Mouse (Mus musculus) embryo, embryonic 10.5 days (tissue): ENCODE results near the gene Dcbld2.
A peak's percentile ranks its signal among the peaks of the same experiment; 100 is the strongest.

Experiments used
- DNase-seq: peaks from one replicate; pipeline ENCODE4 v3.0.0-alpha.2; 2015; ENCODE audit warnings: low spot score

The Dcbld2 gene

DNA sequence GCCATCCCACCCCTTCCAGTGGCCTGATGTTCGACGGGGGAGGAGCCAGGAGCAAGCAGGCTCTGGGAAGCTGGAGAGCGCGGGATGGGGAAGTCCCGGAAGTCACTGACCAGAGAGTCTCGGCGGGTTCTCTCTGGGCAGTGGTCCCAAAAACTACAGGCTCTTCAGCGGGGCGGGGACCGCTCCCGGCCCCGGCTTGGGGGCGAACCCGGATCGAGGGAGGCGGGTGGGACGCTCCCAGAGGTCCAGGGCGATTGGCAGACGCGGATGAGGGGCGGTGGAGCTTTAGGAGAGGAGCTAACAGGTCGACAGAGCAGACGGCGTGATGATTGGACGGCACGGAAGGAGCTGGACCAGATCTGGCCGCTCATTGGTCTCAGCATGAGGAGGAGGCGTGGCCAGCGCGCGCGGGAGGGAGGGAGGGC is at the start of gene Dcbld2:
TSS of gene Dcbld2 (plus strand) at position 382 of the 425 bp plus-strand sequence.
- peak; percentile 98 for DNase-seq

DNA sequence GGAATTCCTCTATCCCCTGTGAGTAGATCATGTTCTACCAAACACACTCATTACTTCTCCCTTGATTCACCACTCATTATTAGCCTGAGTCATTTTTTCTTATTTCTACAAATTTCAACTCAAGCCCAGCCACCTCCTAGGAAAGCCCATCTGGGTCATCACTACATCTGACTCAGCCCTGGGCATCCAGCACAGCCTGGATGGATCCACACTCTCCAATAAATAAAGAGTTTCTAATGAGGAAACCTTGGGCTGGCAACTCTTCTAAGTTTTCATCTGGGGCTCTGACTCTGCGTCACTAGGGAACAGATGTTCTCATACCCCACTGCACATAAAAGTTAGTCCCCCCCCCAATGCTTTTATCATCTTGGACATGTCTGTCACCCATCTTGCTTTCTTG is 31.1 kb upstream of the Dcbld2 start:
- no peak for DNase-seq

DNA sequence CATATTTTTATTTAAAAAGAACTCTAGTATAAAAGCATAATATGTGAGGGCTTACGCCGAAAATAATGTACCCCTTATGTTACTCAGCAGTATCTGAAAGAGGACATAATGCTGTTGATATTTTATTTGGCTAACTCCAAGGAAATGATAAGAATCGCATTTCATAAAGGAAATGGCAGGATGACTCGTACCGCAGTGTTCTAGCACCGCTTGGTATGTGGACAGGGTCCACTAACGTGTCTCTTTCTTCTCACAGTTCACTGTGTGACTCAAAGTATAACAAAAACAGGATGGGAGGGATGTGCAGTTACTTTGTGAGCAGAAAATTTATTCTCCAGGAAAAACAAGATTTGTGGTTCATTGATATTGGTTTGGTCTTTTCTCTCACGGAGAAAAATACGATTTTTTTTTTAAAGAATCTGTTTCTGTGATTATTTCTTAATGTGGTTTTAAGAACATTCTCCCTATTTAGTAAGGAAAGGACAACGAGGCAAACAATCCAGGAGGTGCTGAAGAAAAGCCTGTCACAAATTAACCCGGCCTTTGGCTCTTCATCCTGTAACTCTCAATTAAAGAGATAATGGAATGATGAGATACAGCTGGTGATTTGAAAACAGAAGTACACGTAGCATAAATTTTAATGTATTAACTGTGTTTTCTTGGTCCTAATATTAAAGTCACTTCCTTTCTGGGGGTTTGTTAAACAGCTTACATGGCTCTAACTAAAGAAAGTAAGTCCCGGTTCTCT is 30.3 kb upstream of the Dcbld2 start:
- no peak for DNase-seq

DNA sequence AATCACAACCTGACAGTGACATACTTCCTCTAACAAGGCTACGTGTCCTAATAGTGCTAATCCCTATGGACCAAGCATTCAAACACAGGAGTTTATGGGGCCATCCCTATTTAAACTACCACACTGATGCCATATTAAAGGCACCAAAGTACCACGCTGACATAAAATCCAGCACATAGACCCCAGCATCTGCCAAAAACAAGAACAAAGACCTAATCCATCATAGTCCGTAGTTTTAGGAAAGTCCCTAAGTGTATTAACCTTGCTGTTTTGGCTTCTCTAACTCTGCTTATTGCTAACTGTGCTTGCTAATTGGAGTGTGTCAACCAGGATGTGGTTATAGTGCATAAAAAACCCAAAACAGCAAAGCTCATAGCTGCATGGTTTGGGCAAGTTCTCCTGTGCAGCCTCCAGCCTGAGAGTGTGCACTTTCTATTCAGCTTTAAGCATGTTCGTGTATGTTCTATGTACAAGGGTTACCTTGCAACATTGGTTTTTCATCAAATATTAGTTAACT is 21.9 kb upstream of the Dcbld2 start:
- DNase-seq = no peak

DNA sequence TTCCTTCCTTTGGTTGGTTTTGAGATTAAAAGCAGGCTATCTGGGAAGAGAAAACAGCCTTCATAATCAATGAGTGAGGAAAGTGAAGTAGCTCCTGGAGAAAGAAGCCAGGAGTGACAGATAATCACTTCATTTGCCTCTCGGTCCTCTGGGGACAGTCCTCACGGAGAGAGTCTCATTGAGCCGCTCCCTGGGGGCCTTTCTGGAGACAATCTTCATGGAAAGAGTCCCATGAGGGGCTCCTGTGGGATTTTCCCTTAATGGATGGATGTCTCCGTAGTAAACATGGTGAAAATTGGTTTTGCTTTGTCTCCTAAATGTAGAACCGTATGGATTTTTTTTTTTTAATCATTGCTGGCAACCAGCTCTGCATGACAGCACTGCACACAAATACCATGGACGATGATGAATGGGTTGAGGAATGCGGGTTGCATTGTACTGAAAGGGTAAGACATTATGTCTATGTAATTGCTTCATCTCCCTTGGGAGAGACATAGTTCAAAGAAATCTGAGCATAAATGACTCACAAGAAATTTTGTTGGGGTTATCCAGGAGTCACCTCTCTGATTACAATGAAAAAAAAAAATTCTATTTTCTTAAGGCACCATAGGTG is 19.0 kb upstream of the Dcbld2 start:
- no peak for DNase-seq

DNA sequence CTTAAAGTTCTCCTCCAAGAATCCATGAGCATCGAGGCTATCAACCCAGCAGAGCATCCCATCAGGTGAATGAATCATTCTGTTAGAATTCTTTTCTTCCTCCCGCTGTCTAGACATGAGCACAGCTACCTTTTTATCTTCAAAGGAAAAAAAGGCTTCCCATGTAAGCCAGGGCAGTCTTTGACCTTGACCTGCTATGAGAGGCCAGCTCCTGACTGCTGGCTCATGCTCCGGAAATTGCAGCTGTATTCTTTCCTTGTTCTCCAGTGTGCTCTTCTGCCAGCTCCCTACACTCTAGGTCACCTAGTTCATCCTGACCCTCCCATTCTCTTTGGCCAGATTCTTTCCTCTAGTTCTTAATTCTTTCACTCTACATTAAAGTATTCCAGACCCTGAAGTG is 15.2 kb upstream of the Dcbld2 start:
- DNase-seq = no peak

DNA sequence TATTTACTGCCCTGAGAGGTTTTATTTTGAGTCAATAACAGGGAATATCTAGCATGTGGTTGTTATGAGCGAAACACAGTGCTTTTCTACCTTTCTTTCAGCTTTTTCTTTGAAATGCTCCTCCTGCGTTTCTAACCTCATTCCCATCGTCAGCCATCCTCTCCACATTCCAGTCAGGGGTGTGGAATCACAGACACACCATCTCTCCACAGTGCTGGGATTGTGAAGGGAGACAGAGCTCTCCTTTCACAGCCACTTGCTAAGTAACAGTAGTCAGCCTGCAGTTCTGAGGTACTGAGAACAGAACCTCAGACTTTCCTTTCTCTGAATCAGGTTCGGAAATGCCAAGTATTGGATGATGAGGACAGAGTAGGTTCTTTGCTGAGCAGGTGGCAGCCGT is 14.1 kb upstream of the Dcbld2 start:
- no peak for DNase-seq

DNA sequence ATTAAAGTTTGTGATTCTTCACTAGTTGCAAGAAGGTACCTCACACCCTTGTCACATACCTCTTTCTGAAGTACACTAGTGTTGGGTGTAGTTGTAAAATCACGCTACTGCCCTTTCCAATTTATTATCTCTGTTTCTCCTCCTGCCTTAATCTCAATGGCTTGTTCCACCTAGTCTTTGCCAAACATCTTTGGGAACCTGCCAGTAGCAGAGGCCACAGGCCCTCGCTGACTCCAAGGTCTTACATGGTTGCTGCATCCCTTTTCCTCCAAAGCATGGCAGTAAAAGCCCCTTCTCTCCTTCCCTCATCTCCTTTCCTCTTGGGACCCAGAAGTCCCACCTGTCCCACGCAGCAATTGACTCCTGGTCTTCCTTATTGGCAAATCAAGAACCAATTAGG is 9.6 kb upstream of the Dcbld2 start:
- DNase-seq = no peak

DNA sequence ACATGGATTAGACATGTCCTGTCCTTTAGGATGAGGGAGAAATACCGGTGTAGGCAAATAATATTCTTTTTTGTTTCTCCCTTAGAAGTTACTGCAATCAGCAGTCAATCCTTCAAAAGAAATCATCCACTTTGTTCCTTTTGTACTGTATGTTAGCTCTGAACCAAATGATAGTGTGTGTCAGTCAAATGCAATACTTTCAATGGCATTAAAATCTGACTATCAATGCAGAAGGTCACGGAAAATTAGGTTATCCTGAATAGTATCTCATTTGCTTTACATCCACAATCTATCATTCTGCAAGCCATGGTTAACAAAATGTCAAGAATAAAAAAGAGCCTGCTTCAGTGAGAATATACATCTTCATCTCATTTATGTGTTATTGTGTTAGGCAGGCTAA is 7.2 kb upstream of the Dcbld2 start:
- no peak for DNase-seq

DNA sequence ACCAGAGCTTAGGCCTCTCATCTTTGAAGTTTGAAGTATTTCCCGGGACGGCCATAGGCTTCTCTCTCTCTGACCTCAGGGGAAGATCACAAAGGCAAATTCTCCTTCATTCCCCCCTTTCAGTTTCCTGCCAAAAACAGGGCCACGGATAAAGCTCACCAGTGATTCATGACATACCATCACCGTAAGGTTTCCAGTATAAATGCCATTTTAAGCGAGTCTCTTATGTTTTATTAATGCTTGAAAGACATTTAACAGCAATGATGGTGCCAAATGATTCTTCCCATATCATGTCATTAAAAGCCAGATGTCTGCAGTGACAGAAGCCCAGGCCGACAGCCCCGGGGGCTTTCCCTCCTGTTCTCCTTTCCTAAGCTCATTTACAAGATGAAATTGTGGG is 3.6 kb upstream of the Dcbld2 start:
- peak; percentile 26 for DNase-seq

DNA sequence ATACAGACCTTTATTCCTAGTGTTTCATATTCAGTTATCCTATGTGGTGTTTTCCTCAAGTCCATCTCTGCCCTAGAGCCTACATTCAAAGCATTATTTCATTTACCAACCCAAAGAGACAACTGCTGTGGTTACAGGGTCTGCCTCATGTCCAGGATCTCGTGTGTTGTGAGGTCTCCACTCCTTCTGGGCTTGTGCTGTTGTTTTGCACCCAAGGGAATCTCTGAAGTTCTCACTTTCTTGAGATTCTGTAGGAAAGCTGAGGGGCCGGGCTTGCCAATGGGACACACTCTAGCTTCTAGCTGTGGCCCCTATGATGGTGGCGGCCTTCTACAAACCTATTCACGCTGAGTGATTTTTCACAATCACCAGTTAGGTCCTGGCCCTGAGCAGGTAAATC is 3.0 kb upstream of the Dcbld2 start:
- DNase-seq = no peak

DNA sequence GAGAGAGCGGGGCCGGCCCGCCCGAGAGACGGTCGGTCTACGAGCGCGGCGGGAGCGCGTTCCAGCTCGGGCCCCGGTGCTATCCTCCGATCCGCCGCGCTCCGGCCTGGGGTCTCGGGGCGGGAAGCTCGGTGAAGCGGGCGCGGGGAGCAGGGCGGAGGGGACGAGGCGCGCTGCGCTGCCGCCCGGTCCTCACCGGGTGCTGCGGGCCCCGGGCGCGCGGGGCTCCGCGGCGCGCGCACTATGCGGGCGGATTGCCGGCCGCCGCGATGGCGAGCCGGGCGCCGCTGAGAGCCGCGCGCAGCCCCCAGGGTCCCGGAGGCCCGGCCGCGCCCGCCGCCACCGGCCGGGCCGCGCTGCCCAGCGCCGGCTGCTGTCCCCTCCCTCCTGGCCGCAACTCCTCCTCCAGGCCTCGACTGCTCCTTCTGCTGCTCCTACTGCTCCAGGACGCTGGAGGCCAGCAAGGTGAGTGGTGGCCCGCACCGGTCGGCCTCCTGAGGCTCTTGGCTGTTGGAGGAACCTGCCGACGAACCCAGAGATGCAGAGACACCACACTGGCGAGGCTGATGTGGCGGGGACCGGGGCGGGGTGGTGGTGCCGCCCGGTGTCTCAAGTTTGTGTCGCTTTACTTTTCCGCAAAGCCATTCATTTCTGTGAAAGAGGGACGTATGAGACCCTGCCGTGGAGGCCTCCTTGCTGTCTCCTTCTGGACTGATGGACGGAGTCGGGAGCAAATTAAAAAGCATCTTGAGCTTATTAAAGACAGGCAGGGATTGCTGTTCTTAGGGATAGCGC is 441 bp downstream of the Dcbld2 start:
- DNase-seq = peak; percentile 54

DNA sequence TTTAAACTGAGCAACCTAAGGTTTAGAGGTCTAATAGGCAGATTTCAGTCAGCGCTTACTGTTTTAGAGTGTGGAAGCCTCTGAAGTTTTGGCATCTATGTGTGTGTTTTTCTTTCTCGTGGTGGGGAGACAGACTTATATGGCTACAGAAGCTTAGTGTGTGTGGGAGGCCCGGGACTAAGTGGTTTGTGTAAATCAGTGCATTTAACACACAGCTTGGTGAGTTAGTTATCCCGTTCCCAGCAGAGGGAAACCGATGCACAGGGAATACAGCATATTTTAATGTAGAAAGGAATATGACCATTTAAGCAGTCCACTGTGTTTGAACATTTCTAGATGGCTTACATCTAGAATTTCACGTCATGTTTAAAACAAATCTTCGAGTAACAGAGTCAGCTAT is 1.6 kb downstream of the Dcbld2 start:
- DNase-seq = no peak

DNA sequence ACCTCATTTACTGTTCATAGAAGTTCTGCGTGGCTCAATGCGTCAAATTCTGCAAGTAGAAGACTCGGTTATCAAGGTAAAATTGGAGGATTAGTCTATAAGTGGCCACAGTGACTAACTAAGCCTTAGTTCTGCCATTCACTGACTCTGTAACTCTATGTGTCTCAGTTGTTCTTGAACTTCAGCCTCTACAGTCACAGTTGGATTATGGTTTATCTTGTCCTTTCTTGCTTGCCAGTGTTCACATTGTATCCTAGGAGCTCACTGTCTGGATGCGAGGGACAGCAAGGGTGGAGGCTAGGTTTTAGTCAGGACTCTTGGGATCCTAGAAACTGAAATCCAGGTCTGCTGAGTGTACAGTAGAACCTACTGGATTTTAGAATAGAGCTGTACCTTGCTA is 6.6 kb downstream of the Dcbld2 start:
- no peak for DNase-seq

DNA sequence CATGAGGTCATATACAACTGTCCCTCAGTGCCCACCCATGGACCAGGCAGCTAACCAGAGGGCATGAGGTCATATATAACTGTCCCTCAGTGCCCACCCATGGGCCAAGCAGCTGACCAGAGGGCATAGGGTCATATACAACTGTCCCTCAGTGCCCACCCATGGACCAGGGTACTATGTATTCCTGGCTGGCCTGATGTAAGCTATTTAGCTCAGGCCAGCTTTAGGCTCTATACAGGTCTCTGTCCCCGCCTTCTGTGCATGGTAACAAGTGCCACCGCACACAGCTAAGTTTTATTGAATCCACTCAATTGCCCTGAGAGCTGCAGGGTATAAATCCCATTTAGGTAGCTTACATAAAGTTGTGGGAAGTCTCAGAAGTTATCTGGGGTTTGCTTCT is 7.3 kb downstream of the Dcbld2 start:
- DNase-seq = no peak

DNA sequence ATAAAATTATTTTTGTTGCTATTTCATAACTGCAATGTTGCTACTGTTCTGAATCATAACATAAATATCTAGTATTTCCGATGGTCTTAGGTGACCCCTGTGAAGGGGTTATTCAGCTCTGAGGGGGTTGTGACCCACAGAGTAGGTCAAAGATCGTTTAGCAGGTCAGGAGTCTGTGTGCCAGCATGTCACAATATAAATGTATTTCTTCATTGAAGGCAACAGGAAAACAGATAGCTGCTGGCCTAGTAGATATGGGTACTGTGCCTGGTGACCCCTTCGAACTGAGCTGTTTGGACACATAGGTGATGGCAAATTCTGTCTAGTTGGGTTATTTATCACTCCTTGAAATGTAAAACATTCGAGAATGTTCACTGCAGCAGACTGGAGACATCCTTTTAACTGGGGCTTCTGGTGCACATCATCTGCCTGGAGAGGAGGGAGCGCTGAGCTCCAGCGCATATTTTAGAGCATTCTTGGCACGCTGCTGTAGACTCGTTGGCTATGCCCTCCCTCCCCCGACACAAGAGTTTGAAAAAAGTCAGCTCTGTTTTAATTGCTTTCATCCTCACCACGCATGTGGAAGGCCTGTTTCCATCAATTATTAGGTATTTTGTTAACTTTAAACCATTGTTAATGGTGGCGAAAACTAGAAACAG is 13.6 kb downstream of the Dcbld2 start:
- no peak for DNase-seq

DNA sequence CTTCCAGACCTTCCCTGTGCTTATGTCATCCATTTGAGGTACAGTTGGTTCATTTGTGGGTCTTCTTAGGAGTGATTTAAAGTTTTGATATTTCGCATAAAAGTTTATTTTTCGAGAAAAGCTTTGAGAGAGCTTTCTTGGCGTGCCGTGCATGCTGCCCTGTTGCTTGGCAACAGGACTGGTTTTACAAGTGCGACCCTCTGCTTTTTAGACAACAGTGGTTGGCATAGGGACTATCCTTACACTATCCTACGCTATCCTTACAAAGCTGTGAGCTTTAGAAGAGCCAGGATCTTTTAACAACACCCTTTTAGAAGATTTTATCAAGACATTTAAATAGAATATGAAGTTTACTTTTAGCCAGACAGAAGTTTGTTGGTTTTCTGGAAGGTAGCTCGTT is 22.0 kb downstream of the Dcbld2 start:
- DNase-seq = no peak

DNA sequence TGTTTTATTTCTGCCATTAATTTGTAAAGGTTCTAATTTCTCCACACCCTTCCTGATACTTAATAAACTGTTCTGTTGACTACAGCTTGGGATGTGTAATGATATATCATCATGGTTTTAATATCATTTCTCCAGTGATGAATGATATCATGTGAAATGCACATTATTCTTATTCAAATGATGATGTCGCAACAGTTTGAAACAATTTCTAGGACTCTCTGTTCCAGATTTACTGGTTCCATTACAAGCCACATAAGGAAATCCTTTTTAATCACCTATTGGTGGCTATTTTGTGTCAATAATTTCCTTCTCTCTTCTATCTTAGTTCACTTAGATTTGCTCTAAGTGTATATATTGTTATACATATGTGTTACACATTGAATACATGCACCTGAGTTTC is 24.1 kb downstream of the Dcbld2 start:
- DNase-seq = no peak

DNA sequence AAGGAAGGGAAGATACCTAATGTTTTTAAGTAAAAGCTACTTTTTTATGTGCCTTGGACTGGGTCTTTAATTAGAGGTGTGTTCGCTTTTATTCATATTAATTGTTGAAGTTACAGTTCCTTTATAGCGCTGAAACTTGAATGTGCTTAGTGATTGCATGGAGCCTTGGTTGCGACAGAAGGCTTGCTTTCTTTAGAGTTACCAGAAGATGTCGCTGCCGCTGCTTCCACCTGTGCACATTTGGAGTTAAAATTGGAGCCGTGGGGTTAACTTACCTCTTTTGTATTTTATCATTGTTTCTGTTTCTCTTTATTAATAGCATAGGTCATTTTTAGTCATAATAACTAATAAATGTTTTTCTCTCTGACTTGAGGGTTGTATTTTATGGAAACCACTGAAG is 36.5 kb downstream of the Dcbld2 start:
- no peak for DNase-seq

DNA sequence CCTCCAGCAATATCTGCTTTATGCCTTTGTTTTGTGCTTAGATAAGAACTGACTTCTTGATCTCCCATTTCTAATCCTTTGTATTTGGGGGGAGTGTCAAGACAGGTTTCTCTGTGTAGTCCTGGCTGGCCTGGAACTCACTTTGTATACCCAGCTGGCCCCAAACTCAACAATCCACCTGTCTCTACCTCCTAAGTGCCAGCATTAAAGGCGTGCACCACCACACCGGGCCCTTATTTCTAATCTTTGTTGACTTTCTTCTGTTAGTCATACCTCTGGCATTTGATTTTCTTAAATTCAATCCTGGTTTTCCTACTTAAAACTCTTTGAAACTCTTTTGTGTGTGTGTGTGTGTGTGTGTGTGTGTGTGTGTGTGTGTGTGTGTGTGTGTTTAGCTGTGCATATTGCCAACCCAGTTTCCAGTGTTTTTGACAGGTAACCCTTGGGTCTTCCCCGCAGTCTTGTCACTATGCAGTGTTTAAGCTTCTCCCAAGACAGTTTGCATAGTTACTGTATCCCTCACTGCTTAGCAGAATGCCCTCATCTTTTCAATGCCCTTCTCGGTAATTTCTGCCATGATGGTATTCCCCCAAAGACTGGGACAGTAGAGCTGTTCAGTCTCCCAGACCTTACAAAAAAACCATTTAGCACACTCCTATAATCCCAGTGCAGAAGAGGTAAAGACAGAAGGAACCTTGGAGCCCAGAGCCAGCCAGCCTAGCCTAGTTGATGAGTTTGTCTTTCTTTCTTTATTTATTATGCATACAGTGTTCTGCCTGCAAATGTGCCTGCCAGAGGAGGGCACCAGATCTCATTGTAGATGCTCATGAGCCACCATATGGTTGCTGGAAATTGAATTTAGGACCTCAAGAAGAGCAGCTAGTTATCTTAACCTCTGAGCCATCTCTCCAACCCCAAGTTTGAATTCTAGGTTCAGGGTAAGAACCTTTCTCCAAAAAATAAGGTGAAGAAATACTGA is 38.3 kb downstream of the Dcbld2 start:
- DNase-seq = no peak

DNA sequence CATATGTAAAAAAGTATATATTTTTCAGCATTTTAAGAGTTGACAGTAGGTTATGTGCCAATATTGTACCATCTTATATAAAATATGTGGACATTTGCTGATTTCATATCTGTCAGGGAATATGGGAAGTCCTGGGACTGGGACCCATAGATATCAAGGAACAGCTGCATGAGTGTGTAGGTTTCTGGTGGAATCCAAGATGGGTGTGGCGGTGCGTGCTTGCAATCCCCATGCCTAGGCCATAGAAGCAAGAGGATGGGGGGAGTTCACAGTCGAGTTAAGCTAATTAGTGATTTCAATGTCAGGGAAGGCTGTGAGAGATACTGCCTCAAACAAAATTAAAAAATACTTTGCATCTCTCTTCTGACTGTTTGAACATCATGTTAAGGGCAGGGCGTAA is 40.8 kb downstream of the Dcbld2 start:
- DNase-seq = no peak
